Mouse (Mus musculus) limb, embryonic 10.5 days (tissue): ENCODE data around the gene Pecam1. TPM values are rescaled to one million over a fixed set of nuclear protein-coding genes. Genes with fewer than 3 reads are reported as not detected.

Experiments
- DNase-seq: peaks from one replicate; pipeline ENCODE4 v3.0.0-alpha.2; 2017; ENCODE audit warnings: low spot score
- H3K27ac ChIP-seq: fragments of 300-500 bp; sonication (generic); 2 replicates; pipeline ENCODE4 v1.5.1; 2016; ENCODE audit warnings: mild to moderate bottlenecking
- H3K27me3 ChIP-seq: fragments of 300-500 bp; sonication (generic); 2 replicates; pipeline ENCODE4 v1.6.1; 2016; ENCODE audit warnings: low read depth, mild to moderate bottlenecking; ENCODE audit not compliant: poor library complexity, severe bottlenecking
- H3K36me3 ChIP-seq: fragments of 300-500 bp; sonication (generic); 2 replicates; pipeline ENCODE4 v1.6.1; 2016; ENCODE audit warnings: mild to moderate bottlenecking, moderate library complexity
- H3K4me1 ChIP-seq: fragments of 300-500 bp; sonication (generic); 2 replicates; pipeline ENCODE4 v1.6.1; 2016
- H3K4me3 ChIP-seq: fragments of 300-500 bp; sonication (generic); 2 replicates; pipeline ENCODE4 v1.5.1; 2016; ENCODE audit warnings: mild to moderate bottlenecking, moderate library complexity
- H3K9me3 ChIP-seq: fragments of 300-500 bp; sonication (generic); replicated peaks from 2 replicates; pipeline ENCODE4 v1.6.1; 2016; ENCODE audit warnings: mild to moderate bottlenecking
- WGBS: fragments of 180-500 bp; shearing (Covaris S2); methylation state at CpG from one replicate; pipeline ENCODE4 v1.1.7; 2016; 5-methylcytosine and 5-hydroxymethylcytosine counted together
- polyA plus RNA-seq: library from polyadenylated mRNA; unstranded; fragments of >200 nt; fragmentation: Nextera tagmentation; extraction: Ambion mirVana; gene quantifications from 2 replicates; pipeline ENCODE4 v1.2.1, GENCODE M21; 2016

Gene Pecam1
- polyA plus RNA-seq, 1 experiment from 2014 or later = 28.8 TPM

DNA sequence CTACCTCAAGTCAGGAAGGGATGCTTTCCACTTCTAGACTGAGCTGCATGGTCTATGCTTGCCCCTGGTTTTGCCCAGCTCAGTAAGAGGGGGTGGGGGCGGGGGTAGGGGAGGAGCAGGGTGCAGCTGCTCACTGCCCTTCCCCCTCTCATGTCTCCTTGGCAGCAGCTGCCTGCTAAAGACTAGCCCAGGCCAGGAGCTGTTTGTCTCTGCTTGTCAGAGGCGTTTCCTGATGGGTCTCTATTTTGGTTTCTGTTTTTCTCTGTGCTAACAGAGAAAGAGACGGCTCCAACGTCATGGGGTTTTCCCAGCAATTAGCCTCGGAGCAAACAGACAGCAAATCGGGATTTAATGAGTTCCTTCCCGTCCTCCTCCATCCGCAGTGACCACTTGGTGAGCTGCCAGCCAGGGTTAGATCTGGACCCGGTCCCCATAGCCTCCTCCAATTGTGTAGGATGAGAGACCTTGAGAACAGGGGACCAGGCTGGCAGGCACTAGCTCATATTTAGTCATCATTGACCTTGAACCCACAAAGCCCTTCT lies 75.7 kb downstream of the Pecam1 start:
- Histone ChIP-seq H3K36me3 (no peaks in the 10 kb centered on the region), H3K27me3 (no peaks in the 10 kb centered on the region), H3K4me3 (peak overlapping the region; percentile 29), H3K9me3 (no peaks in the 10 kb centered on the region), H3K4me1 (peaks cover 33% of the 10 kb centered on the region), H3K27ac (peak overlapping the region; percentile 72)
- DNase-seq = peak; percentile 51
- WGBS = 6% methylated on average over 9 of the region's 9 CpGs

DNA sequence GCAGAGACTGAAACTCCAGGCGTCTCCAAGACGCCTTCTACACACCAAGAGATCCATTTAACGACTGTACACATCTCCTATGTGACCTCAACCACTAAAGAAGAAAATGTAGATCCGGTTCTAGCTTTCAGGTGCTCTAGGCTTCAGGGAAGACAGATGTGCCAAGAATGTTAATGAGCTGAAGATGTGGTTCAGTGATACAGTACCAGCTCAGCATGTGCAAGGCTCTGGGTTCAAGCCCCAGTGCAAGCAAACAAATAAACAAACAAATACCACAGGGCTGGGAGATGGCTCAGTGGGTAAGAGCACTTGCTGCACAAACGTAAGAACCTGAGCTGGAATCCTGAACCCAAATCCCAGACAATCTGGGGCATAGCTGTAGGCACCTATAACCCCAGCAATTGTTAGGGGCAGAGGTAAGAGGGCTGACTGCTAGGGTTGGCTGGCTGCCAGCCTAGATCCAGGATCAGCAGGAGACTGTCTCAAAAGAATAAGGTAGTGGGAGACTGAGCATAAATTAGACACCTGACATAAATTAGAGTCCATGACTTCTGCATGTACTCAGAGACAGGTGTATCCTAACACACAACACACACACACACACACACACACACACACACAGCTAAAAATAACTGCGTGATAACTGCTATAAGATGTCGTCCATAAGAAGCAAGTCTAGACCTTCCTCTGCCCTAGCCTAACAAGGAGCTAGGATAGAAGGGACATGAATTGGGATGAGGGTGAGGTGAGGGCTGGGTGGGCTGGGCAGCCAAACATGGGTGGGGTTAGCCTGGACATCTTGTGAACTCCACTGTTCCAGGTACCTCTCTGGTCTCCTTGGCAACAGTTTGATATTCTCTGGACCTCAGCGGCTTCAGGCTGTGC lies 76.5 kb downstream of the Pecam1 start:
- no peak for DNase-seq
- Histone ChIP-seq H3K4me1 (peaks cover 35% of the 10 kb centered on the region), H3K4me3 (peak overlapping the region; percentile 29; the same call in 1 of the 2 replicates), H3K27ac (peak overlapping the region; percentile 72), H3K36me3 (no peaks in the 10 kb centered on the region), H3K9me3 (no peaks in the 10 kb centered on the region), H3K27me3 (no peaks in the 10 kb centered on the region)
- 83% methylated on average over 8 of the region's 8 CpGs for WGBS

DNA sequence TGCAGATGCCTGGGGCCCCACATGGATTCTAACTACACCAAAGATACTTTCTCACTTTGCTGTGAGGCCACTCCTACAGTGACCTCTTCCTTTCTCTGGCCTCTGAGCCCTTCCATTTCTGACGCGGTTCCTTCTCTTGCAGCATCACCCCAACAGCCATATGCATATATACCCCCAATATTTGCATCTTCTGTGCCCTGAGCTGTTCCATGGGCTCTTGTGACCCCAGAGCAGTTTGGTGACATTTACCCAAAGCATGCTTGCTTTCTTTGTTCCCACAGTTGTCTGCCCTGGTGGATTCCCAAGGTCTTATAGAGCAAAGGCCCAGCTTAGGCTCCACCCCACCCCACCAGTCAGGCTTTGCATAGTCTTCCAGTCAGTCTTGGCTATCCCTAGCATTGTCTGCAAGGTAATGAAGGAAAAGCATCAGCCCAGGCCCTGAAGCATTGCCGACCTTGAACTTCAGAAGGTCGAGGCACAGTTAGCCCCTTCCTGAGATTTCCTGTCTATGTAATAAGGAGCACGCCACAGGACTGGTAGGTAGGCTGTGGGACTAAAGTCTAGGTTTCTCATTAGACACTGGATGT lies 77.4 kb downstream of the Pecam1 start:
- 87% methylated on average over 5 of the region's 5 CpGs for WGBS
- H3K9me3 ChIP-seq = no peaks in the 10 kb centered on the region
- peak overlapping the region; percentile 39; the same call in 1 of the 2 replicates for H3K27ac ChIP-seq
- no peak overlapping the region for H3K4me3 ChIP-seq
- no peak for DNase-seq
- no peaks in the 10 kb centered on the region for H3K27me3 ChIP-seq
- peaks cover 35% of the 10 kb centered on the region for H3K4me1 ChIP-seq
- H3K36me3 ChIP-seq = no peaks in the 10 kb centered on the region

DNA sequence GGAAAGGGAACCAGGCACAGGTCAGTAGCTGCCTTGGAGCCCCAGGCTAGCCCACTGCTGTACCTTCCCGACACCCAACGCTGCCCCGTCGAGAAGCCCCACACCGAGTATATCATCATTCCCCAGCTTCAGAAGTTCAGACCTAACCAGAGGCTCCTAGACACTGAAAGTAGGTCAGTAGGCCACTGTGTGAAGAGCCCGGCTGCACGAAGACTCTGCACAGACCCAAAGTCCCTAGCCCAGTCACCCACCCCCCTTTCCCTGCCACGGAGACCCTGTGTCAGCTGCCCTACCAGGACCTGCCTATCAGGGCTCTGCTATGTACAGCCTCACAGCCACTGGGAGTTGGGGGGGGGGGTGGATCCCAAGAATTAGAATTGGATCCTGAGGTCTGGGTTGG lies 78.6 kb downstream of the Pecam1 start:
- Histone ChIP-seq H3K27ac (no peak overlapping the region), H3K9me3 (no peaks in the 10 kb centered on the region), H3K27me3 (no peaks in the 10 kb centered on the region), H3K4me1 (peaks cover 35% of the 10 kb centered on the region), H3K4me3 (no peak overlapping the region), H3K36me3 (no peaks in the 10 kb centered on the region)
- WGBS = 88% methylated on average over 8 of the region's 8 CpGs
- DNase-seq = no peak

DNA sequence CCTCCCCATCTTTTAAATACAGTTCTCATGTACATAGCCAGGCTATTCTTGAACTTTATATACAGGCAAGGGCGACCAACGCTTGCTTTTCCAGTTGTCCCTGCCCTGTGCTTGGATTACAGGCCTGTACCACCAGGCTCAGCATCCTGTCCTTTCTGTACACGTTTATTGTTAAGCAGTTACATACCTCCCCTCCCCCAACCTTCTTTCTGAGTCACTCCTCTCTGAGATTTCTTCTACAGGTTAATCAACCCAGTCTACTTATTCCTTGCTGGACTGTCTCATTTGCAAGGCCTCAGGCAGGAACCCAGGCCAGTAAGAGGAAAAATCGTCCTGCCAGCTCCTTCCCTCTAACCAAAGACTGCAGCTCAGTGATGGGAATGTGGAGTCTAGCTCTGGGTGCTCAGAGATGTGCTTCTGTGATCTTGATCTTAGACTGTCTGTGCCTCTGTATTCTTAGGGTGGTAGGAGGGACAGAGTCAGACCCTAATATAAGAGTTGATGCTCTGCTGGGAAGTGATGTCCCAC lies 79.4 kb downstream of the Pecam1 start:
- H3K4me3 ChIP-seq = no peak overlapping the region
- peaks cover 35% of the 10 kb centered on the region for H3K4me1 ChIP-seq
- no peaks in the 10 kb centered on the region for H3K27me3 ChIP-seq
- no peaks in the 10 kb centered on the region for H3K9me3 ChIP-seq
- WGBS = 72% methylated on average over 4 of the region's 4 CpGs
- H3K27ac ChIP-seq = no peak overlapping the region; the same call in 1 of the 2 replicates
- DNase-seq = no peak
- H3K36me3 ChIP-seq = no peaks in the 10 kb centered on the region

DNA sequence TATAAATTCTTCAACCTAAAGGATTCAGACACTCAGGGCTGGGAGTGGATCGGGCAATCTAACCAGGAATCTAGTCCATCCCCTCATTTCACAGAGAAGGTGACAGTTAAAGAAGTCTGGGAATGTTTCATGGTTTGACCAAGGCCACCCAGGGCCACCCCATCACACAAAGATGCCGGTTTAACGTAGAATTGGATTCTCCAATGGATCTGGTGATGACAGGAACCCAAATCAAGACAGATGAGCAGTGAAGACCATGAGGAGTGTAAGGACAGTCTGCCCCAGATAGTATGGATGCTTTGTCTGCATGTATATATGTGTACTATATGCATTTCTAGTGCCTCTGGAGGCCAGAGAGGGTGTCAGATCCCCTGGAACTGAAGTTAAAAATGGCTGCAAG lies 80.2 kb downstream of the Pecam1 start:
- WGBS = 63% methylated on average over 3 of the region's 3 CpGs
- Histone ChIP-seq H3K27ac (no peak overlapping the region), H3K9me3 (no peaks in the 10 kb centered on the region), H3K4me1 (peaks cover 31% of the 10 kb centered on the region), H3K36me3 (no peaks in the 10 kb centered on the region), H3K27me3 (no peaks in the 10 kb centered on the region), H3K4me3 (no peak overlapping the region)
- DNase-seq = no peak

DNA sequence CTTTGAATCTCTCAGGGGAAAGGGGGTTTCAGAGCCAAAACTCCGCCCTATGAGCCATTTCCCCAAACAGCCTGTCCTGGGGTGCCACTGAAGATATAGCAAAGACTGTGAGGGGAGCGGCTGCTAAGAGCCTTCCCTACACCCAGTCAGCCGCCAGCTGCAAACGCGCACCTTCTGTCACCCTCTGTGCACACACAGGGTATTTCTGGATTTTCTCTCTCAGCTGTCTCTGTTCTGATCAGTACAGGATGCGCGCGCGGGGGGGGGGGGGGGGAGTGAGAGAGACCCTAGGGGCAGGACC lies 80.6 kb downstream of the Pecam1 start:
- Histone ChIP-seq H3K36me3 (no peaks in the 10 kb centered on the region), H3K9me3 (no peaks in the 10 kb centered on the region), H3K27me3 (no peaks in the 10 kb centered on the region), H3K27ac (no peak overlapping the region), H3K4me3 (no peak overlapping the region), H3K4me1 (peaks cover 27% of the 10 kb centered on the region)
- no peak for DNase-seq
- WGBS = 18% methylated on average over 8 of the region's 9 CpGs

DNA sequence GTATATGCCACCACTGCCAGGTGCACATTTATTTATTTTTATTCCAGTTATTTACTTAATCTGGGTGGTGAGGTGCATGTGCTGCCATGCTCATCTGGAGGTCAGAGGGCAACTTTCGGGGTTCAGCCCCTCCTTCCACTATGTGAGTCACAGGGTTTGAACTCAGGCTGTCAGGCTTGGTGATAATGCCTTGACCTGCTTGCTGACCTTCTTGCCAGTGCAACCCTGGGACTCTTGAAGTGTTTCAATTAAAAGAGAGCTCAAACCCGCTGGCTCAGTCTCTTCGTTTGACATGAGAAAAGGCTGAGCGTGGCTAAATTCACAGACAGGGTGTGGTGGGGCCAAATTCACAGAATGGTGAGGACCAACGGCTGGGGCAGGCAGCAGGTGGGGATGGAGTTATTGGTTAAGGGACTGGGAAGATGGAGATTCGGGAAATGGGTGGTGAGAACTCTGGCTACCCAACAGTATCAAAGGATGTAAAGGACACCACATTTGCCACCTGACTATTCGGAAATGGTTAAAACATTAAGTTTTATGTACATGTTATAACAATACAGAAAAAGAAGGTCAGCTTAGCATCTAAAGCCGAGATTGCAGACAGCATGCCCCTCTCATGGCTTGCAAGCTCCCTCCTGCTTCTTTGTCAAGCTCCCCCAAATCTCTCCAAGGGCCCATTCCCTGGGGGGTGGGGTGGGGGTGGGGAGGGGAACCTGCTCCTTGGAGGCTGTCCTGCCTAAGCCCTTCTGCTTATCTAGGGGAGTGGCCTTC lies 81.1 kb downstream of the Pecam1 start:
- Histone ChIP-seq H3K4me3 (no peak overlapping the region), H3K36me3 (no peaks in the 10 kb centered on the region), H3K27ac (no peak overlapping the region), H3K27me3 (no peaks in the 10 kb centered on the region), H3K4me1 (peaks cover 26% of the 10 kb centered on the region), H3K9me3 (no peaks in the 10 kb centered on the region)
- 35% methylated on average over 8 of the region's 8 CpGs for WGBS
- DNase-seq = no peak

DNA sequence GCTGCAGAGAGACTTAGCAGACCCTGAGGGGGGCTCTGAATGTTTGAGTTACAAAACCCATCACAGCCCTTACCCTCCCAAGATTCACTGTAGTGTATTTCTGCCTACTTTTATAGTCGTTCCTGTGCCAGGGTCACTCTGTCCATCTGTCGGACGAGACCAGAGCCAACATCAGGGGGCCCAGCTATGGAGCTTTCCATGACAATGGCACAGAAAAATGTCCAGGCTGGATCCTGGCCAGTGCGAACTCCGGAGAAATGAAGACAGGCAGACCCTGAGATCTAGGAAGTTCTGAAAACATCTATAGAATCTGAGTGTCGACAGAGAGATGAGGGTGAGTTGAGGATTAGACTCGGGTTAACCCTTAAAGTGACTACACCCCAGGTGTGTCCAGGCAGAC lies 82.1 kb downstream of the Pecam1 start:
- Histone ChIP-seq H3K4me3 (no peak overlapping the region), H3K36me3 (no peaks in the 10 kb centered on the region), H3K27ac (no peak overlapping the region), H3K9me3 (no peaks in the 10 kb centered on the region), H3K4me1 (peaks cover 26% of the 10 kb centered on the region), H3K27me3 (no peaks in the 10 kb centered on the region)
- WGBS = 85% methylated on average over 7 of the region's 7 CpGs
- no peak for DNase-seq

DNA sequence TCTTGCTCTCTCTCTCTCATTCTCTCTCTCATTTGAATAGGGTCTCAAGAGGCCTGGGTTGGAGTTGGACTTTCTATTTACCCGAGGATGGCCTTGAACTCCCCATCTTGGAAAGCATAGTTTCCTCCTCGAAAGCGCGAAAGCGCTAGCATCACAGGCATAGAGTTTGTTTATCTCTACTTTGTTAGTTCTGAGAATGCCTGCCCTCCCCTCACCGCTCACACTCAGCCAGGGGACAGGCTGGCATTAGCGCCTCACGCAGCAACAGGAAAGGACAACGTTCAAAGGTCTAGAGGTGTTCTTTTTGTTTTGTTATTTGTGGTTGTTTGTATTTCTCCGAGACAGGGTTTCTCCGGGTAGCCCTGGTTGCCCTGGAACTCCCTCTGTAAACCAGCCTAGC lies 82.6 kb downstream of the Pecam1 start:
- H3K9me3 ChIP-seq = no peaks in the 10 kb centered on the region
- no peak overlapping the region for H3K4me3 ChIP-seq
- H3K27ac ChIP-seq = no peak overlapping the region
- WGBS = 87% methylated on average over 11 of the region's 11 CpGs
- H3K27me3 ChIP-seq = no peaks in the 10 kb centered on the region
- DNase-seq = no peak
- H3K36me3 ChIP-seq = no peaks in the 10 kb centered on the region
- peaks cover 22% of the 10 kb centered on the region for H3K4me1 ChIP-seq

DNA sequence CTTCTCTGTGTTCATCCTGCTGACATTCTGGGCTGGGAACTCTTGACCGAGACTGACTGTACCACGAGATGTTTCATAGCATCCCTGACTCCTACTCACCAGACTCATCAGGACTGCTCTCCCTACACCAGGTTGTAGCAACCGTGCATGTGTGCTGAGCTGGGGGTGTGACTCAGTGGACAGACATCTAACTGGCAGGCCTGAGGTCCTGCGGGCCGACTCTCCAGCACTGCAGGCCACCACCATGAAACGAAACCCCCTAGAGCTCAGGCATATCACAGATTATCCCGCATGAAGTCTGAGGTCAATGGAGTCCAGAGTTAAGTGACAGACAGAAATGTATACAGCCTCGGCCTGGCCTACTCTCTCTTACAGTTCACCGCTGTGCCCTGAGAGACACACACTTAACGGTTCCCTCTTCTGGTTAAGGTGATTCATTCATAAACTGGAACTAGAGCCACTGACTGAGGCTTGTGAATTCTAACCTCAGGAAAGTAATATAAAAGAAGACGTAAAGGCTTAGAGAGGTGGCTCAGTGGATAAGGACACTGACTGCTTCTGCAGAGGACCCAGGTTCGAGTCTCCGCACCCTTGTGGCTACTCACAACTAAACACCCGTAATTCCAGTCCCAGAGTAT lies 83.8 kb downstream of the Pecam1 start:
- H3K27ac ChIP-seq = no peak overlapping the region
- 88% methylated on average over 14 of the region's 14 CpGs for WGBS
- no peak for DNase-seq
- H3K27me3 ChIP-seq = no peaks in the 10 kb centered on the region
- no peaks in the 10 kb centered on the region for H3K9me3 ChIP-seq
- no peak overlapping the region for H3K4me3 ChIP-seq
- peaks cover 22% of the 10 kb centered on the region for H3K4me1 ChIP-seq
- no peaks in the 10 kb centered on the region for H3K36me3 ChIP-seq

DNA sequence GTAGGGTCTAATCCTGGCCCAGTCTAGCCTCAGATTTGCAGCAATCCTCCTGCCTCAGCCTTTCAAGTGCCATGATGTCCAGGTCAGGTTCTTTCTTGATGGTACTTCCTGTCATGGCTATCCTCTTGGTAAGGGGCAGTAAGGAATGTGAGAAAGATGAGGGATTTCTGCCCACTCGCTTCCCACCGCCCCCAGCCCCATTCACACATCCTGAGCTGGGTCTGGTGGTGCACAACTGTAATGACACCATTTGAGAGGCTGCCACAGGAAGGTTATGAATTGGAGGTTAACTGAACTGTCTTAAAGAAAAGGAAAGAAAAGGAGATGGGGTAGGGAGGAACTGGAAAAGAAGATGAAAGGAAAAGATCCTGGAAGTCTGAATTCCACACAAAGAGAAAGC lies 84.6 kb downstream of the Pecam1 start:
- Histone ChIP-seq H3K36me3 (no peaks in the 10 kb centered on the region), H3K4me3 (no peak overlapping the region), H3K27ac (no peak overlapping the region), H3K9me3 (no peaks in the 10 kb centered on the region), H3K4me1 (peaks cover 22% of the 10 kb centered on the region), H3K27me3 (no peaks in the 10 kb centered on the region)
- no peak for DNase-seq
- 83% methylated on average over 2 of the region's 2 CpGs for WGBS
